Mouse (Mus musculus) R1 (cell line): ENCODE measurements around the gene Ola1.

Experiments
- DNase-seq: peaks from one replicate; pipeline ENCODE4 v3.0.0-alpha.2; 2018; ENCODE audit warnings: low read depth, low spot score

Gene Ola1

DNA sequence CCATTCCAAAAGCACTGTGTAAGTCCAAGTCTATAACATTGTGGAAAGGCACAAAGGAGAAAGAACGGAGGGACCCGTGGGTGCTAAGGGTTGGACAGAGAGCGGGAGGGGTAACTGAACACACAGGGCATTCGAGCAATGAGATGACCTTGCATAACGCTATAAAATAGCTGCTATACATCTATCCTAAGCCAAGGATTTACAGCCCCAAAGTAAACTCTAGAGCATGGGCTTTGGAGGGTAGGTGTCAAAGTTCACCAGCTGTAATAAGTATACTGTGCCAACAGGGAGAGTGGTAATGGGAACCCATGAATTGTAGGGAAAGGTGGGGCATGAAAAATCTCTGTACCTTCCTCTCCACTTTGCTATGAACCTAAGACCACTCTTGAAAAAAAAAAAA lies at the start of gene Ola1:
Gene Ola1 (minus strand): TSS at position 12 of the 400 bp plus-strand sequence.
- DNase-seq, result no peak

DNA sequence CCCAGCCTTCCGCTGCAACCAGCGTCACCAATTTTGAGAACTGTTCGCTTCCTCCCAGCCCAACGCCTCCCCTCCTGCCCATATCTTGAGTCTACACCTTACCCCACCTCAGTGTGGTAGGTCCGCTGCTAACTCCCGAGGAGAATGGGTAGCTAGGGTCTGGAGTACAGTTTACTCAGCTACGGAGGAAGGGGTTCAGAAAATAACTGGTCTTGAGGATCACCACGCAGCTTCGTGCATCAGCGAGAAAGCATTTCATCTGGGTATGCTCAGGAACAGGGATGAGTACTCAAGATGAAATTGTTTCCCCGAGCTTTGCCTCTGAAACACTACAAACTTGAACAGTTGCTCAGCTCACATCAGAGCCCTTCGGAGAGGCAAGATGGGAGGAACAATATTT lies 49.6 kb upstream of the Ola1 start:
- DNase-seq, result no peak

DNA sequence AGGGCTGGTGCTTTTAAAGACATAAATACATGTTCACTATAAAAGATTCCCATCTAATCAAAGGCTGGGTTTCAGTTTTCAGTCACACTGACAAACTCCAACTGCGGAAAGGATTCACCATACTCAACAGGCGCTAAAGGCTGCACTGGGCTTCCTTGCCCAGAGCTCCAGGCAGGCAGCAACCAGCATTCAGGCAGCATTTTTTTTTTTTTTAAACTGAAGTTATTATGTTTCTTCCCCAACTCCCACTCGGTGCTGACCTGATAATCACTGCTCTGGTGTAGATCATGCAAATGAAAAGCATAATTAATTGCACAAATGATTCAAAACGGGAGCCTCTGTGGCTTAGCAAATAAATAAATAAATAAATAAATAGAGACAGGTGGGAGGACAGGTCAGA lies 49.1 kb upstream of the Ola1 start:
- DNase-seq, result no peak

DNA sequence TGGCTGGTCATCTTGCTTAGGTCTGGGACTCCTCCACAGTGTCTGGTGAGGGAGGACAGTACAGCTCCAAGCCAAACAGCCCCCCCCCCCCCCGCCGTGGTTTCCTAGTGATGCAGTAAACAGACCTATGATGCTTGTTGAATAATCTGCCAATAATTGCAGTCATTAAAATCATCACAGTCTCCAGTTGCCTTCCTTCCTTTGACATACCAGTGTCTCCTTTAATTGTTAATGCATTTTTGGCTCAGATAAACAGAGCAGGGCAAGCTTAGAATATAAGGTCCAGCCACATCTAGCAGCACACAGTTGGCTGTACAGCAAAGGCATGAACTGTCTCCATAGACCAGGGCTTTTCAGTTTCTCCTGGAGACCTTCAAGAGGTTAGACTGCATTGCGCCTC lies 48.5 kb upstream of the Ola1 start:
- no peak for DNase-seq

DNA sequence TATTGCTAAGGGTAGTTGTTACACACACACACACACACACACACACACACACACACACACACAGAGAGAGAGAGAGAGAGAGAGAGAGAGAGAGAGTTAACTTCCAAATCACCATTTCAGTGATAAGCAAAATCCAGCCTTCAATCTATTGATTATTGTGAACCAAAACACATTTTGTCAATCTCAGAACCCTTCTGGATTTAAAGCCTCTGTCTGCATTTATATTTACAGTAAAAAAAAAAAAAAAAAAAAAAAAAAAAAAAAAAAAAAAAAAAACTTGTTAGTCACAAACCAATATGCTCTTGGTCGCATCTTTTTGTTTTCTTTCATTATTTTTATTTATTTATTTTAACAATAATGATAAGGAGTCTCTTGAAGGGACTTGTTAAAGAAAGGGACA lies 47.9 kb upstream of the Ola1 start:
- DNase-seq, result no peak

DNA sequence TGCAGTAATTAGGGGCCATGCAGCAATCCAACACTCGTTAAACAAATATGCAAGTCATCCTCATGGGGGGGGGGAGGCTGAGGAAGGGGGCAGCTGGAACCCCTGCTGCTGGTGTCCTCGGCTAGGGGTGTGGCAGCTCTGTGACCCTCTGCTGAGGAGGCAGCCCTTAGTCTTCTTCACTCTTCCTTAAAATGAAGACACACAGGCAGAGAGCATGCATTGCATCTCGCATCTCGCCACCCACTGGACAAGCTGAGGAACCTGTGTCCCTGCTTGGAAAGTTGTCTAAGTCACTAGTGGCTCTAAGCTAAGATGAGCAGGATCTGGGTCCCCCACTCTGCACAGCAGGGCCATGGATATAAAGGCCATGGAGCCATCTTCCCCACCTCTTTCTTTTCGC lies 47.3 kb upstream of the Ola1 start:
- no peak for DNase-seq

DNA sequence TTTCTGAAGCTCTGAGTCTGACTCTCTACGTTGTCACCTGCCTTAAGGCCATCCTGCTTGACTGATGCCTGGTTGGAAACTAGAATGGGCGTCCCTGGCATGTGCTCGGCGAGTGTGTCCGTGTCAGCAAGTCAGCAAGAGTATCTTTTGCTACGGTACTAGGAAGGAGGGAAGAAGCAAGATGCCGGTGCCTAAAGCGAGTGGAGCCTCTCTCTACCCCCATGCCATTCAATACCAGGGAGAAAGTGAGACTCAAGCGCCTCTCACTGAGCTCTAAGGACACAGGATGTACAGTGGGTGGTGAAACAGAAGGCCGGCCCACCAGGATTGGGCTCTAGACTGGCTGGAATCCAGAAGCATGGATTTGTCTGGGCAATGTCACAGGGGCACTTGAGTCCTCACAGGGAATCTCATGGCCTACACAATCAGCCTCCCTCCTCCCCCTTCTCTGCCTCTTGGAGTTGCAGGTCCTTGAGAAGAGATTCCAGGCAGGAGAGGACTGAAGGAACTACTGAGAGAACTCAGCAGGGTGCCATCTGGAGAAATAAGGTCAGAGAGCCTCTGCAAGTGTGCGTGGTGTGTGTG lies 46.0 kb upstream of the Ola1 start:
- peak; percentile 49 for DNase-seq

DNA sequence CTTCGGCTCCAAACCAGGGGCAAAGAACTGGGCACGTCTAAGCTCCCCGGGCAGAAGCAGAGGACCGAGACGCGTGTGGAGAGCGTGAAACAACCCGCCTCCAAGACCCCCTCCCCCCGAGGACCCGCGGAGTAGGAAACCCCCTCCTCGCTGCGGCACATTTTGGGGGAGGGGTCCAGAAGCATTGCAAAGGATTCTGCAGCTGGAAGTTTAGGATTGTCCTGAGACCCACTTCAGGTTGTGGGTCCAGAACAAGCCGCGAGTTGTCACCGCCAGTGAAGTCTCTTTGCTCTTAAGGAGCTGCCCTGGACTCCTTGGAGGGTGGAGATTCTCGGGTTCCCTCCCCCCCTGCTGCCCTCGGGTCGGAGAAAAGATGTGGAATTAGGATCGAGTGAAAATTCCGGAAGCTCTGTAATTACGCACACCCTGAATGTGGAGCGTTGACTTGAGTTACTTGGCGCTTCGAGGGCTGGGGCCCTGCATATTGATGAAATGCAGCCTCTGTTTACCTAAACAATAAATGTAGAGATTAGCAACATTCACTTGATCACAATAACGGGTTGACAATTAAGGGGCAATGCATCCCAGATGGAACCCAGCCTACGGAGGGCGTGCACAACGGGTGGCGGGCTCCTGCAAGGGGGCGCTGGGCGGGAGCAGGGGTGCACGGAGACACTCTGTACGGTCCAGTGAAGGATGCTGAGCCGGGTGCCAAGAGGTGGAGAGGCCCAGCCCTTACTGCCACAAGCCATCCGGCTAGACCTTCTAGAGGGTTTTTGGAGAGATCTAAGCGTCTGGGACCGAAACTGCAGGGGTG lies 45.3 kb upstream of the Ola1 start:
- peak; percentile 77 for DNase-seq

DNA sequence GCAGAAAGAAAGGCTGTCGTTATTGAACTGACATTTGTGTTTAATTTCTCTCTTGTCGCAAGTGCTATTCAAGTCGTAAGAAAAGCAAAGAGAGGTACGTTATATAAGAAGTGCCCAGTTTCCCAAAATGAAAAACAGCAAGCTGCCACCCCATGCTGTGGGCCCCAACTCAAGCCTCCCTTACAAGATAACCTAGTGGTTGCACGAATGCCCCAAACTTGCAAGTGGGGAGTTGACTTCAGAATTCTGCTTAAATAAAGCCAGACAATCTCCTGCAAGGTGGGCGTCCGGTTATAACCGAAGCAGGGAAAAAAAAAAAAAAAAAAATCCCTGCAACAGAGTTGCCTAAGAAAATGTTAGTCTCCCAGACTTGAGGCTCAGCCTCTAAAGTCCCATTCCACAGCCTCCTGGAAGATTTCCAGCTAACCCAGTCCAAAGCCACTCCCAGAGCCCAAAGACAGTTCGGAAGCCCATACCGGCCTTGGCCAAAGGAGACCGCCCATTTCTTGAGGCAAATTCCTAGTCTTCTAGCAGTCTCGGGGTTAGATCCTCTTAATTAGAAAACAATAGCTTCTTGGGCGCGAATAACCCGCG lies 44.5 kb upstream of the Ola1 start:
- peak; percentile 70 for DNase-seq

DNA sequence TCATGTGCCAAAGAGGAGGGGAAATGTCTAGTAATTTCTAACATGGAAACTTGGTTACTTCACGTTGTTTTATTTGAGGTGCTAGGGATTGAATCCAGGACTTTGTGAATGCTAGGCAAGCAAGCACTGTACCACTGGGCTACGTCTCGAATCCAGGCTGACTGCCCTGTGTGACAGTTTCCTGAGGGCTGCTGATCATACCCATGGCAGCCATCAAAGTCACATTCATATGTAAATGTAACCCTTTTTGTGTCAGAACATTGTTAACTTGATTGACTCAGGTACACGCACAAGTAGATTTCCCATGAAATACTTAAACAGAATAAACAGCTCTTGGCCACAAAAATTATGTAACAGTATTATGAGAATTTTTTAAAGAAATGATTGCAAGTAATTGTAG lies 30.0 kb upstream of the Ola1 start:
- peak; percentile 66 for DNase-seq

DNA sequence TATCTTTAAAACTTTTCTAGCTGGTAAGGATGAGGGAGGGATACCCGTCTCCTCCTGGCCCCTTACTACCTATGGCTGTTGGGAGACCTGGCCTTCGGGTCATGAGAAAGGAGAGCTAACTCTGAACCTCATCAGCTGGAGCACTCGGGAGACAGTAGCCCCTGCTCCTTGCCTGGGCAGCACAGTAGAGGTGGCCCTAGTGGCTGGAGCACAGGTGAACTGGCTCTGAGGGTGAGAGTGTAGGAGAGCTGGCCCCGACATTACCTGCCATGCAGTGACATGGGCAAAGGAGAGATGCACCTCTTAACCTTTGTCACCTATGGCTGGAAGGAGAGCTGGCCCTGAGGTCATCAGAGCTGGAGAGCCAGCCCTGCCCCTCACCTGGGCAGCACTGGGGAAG lies 22.6 kb upstream of the Ola1 start:
- DNase-seq, result no peak

DNA sequence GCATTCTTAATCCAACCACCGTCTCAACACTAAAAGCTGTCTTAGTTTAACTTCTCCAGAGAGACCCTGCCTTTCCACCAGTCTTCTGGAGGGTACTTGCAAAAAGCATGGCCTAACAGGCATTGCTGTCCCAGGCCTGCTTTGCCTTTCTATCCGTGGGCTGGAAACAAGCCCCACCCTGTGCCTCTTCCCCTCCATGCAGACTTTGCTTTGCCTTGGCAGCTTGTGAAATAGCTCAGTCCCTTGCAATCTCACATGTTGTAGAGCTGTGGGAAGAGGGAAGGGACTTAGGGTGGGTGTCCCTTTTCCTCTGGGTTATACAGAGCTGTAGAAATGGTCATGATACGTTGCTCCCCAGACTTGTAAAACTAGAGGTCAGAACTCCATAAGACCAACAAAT lies 12.4 kb upstream of the Ola1 start:
- DNase-seq, result no peak

DNA sequence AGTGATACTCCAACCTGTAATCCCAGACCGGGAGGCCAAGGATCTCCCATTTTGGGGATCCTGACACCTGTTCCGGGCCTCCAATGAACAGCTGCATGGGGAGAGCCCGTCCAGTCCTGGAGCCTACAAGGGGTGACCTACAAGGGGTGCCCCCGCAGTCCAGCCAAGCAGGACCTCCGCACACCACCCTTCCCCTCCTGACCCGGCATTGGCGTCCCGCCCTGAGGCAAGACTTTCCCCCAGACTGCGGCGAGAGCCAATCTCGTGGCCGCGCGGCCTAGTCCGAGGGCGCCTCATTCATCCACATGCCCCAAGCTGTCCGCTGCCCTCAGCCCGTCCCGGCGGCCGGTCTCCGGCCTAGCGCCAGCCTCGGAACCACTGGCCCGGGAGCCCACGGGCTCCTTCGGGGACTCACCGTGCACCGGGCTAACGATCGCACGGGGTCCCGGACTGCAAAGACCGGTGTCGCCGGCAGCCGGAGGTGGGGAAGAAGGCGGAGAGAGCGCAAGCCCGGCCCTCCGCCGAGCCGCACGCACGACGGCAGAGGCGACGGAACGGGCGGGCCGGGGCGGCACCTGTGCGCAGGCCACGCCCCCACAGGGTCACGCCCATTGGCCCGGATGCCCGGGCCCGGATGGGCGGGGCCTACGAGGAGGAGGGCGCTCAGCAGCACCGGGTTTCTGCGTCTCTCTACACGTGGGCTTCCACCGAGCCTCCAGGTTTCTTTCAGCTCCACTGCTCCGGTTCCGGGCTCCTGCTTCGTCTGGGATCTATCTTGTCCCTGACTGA lies 4.7 kb downstream of the Ola1 start:
- peak; percentile 89 for DNase-seq

DNA sequence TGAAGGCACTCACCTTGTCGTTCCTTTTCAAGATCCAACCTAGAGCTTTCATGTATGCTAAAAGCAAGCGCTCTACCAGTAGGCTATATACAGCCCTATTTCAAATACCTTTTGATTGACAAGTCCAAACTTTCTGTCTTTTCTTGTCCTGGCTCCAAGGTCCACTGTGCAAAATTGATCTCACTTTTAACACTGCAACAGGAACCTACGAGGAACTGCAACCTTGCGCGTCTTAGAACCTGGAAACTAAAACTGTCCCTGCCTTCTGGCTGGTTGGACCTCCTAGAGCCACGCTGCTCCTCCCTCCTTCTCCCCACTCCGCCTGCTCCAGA lies 5.2 kb downstream of the Ola1 start:
- no peak for DNase-seq

DNA sequence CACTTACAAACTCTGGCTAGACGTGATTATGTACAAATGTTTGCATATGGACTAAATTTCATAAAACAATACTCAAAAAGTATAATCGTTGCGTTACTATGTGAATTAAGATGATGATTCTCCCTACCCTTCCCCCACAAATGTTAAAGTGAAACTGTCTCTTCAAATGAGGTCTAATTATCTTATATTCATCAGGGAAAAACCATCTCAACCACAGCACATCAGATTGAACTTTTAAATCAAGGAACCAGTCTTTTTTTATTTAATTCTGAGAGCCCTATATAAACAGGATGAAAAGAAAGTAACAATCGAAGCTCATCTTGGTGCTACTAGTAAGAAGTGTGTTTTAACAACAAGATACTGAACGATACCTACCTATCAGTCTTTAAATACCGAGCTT lies 14.4 kb downstream of the Ola1 start:
- DNase-seq, result no peak

DNA sequence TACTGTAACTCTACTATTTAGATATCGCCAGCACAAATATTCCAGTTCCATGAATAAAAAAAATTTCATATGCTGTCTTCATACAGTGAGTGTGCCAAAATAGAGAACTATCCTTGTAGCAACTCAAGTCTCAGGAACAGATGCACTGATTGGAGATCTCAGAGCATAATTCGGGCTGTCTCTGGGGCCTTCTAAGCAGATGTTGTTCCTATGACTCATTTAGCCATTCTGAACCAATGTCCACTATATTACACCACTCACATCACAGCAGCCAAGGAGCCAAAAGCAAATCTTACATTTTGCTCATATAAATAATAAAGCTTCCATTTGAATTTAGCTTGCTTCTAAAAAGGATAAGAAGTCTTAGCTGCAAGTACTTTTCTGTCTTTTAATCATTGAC lies 30.2 kb downstream of the Ola1 start:
- no peak for DNase-seq

DNA sequence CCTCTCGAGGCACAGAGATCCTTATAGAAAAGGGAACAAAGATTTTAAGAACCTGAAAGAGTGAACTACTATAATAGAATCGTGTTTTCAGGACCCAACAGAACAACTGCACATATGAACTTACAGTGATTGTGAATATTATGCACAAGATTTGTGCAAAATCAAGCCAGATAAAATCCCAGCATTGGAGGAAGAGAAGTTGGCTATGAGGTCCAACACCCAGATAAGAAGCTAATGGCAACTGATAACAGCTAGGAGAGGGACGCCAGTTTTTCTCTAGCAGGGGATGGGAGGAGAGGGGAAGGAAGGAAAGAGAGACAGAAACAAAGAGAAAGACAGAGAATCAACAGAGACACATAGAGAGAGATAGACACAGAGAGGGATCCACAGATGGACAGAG lies 33.5 kb downstream of the Ola1 start:
- no peak for DNase-seq

DNA sequence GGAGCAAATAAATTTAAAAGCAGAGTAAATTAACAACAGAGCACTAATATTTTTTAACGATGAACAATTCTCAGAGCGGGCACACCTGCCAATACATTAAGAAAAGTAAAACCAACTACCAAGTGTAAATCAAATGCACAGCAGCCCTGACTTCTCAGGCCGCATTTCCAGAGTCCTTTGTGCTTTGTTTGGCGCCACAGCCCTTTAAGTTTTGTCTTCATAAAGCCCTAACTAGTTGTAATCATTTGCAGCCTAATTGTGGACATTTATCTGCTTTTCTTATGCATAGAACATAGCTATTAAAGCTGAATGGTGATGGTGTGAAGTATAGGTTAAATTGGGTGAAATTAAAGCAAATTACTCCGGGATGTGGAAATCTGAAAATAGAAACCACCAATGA lies 49.2 kb downstream of the Ola1 start:
- no peak for DNase-seq

DNA sequence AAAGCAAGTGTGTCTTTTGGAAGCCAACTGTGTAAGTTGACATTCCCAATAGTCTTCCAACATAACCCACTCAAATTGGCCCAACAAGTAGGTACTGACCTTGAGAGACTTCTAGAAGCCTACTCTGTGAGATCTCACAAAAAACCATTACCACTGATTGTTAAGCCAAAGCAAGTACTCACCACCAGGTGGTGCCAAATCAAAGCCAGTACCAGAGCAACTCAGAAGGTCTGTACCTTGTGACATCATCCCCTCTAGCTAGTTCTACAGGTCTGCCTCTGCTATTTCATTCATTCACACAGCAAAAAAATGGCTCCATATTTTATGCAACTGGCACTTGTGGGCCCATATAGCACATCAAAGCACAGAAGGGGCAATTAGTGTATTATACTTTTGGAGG lies 51.6 kb downstream of the Ola1 start:
- DNase-seq, result peak; percentile 79

DNA sequence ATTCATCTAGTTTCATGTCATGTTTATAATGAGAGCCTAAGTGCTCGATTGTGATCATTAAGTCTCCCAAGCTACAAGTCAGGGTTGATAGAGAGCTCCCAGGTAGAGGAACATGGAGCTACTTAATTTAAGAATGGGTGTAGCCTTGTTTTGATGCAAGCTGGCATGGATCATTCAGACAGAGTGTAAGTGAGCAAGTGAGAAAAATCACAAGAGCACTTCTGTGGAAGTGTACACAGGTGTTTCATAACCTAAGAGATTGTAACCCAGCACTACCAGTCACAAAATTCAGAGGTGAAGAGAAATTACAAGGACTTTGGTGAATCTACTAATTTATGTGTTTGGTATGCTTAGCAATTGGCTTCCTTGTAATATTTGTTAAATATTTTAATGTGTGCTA lies 54.1 kb downstream of the Ola1 start:
- DNase-seq, result no peak

DNA sequence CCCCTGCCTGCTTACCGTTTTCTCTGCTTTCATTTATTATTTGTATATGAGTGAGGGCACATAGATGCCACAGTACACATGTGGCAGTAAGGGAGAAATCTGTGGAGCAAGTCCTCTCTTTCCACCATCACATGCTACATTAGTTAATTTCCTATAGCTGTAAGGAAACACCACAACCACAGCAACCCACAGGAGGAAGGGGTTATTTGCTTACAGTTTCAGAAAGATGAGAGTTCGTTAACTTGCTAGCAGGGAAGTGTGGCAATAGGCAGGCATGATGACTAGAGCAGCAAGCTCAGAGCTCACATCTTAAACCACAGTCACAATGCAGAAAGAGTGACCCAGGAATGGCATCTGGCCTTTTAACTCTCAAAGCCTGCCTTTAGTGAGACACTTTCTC lies 58.0 kb downstream of the Ola1 start:
- DNase-seq, result no peak

DNA sequence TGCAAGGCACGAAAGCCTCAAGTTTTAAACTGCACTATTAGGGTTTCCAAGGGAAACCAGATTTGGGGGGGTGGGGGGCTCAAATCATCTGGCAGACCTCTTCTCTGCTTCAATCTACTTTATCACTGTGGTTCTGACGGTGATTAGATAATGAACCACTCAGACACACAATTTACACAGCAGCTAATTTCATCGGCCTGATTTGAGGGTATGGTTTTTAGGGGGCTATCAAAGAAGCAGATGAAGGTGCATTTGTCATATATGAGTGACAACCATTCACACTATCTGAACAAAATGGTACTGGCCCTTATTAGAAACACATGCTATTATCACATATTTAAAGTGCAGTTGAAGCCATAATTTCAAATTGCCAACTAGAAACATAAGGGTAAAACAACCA lies 61.5 kb downstream of the Ola1 start:
- DNase-seq, result no peak

DNA sequence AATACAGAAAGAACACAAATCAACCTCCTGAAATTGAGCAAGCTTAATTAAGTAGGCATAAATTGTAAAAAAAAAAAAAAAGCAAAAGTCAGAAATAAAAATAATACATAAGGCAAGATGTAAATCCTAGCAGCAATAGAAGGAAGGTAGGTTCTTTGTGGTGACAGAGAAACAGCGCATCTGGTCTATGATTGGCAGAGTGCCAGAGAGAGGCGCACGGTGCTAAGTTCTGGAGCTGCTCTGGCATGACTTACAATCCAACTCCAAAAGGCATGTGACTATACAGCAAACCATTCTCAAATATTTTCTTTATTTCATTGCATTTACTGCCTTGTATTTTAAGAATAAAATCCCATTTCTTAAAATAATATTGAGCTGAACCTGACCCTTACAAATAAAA lies 68.2 kb downstream of the Ola1 start:
- no peak for DNase-seq
